Mouse (Mus musculus) myocyte (in vitro differentiated cells): Measurements from ENCODE around the gene Arxes2. TPM values are rescaled to one million over a fixed set of nuclear protein-coding genes. Genes with fewer than 3 reads are reported as not detected.

Experiments used
- H3K27me3 ChIP-seq: one replicate; pipeline ENCODE4 v1.6.1; 2011; ENCODE audit not compliant: control insufficient read depth, insufficient read depth, insufficient read length
- H3K36me3 ChIP-seq: one replicate; pipeline ENCODE4 v1.6.1; 2011; ENCODE audit not compliant: control insufficient read depth, insufficient read depth
- H3K4me2 ChIP-seq: one replicate; pipeline ENCODE4 v1.6.1; 2011; ENCODE audit warnings: low read depth, control low read depth
- H3K4me3 ChIP-seq: one replicate; pipeline ENCODE4 v1.5.1; 2011; ENCODE audit warnings: mild to moderate bottlenecking, control low read depth, moderate library complexity
- H3K79me2 ChIP-seq: one replicate; pipeline ENCODE4 v1.6.1; 2011; ENCODE audit not compliant: control insufficient read depth, insufficient read depth
- H3ac ChIP-seq: one replicate; pipeline ENCODE4 v1.6.1; 2011; ENCODE audit not compliant: control insufficient read depth, insufficient read length
- CEBPB ChIP-seq: IDR thresholded peaks from 2 replicates; pipeline ENCODE4 v1.6.1; 2011; ENCODE audit warnings: mild to moderate bottlenecking, moderate library complexity; ENCODE audit not compliant: poor library complexity, insufficient read depth, severe bottlenecking
- E2F4 ChIP-seq: IDR thresholded peaks from one replicate; pipeline ENCODE4 v1.6.1; 2011; ENCODE audit warnings: mild to moderate bottlenecking, control low read depth, moderate library complexity; ENCODE audit not compliant: insufficient read depth
- MAX ChIP-seq: IDR thresholded peaks from one replicate; pipeline ENCODE4 v1.6.1; 2011; ENCODE audit warnings: low read depth, mild to moderate bottlenecking, control low read depth
- MYOD1 ChIP-seq, 3 experiments: IDR thresholded peaks; one replicate each; pipeline ENCODE4 v1.6.1; 2011; ENCODE audit warnings: control low read depth in 2 of 3, low read depth in 2 of 3, mild to moderate bottlenecking in 2 of 3, moderate library complexity in 1 of 3; ENCODE audit not compliant: insufficient read length in 2 of 3, control insufficient read depth in 1 of 3
- MYOG ChIP-seq, 3 experiments: IDR thresholded peaks; one replicate each; pipeline ENCODE4 v1.6.1; 2011; ENCODE audit warnings: control low read depth in 2 of 3, low read depth in 2 of 3, mild to moderate bottlenecking in 2 of 3; ENCODE audit not compliant: insufficient read length in 2 of 3, control insufficient read depth in 1 of 3, insufficient read depth in 1 of 3
- POLR2A ChIP-seq: IDR thresholded peaks from one replicate; pipeline ENCODE4 v1.6.1; 2011; ENCODE audit warnings: low read depth, mild to moderate bottlenecking, control low read depth, moderate library complexity; ENCODE audit not compliant: insufficient read length
- POLR2AphosphoS2 ChIP-seq: IDR thresholded peaks from one replicate; pipeline ENCODE4 v1.6.1; 2011; ENCODE audit warnings: low read depth, control low read depth; ENCODE audit not compliant: insufficient read length
- REST ChIP-seq: IDR thresholded peaks from one replicate; pipeline ENCODE4 v1.6.1; 2011; ENCODE audit warnings: mild to moderate bottlenecking, control low read depth, moderate library complexity; ENCODE audit not compliant: insufficient read depth, insufficient read length
- SRF ChIP-seq: IDR thresholded peaks from one replicate; pipeline ENCODE4 v1.6.1; 2011; ENCODE audit warnings: low read depth; ENCODE audit not compliant: control insufficient read depth, insufficient read length
- TCF12 ChIP-seq: IDR thresholded peaks from one replicate; pipeline ENCODE4 v1.6.1; 2011; ENCODE audit warnings: mild to moderate bottlenecking, control low read depth; ENCODE audit not compliant: poor library complexity, insufficient read depth, severe bottlenecking
- TCF3 ChIP-seq: IDR thresholded peaks from one replicate; pipeline ENCODE4 v1.6.1; 2011; ENCODE audit warnings: low read depth, control low read depth; ENCODE audit not compliant: insufficient read length
- USF1 ChIP-seq: IDR thresholded peaks from one replicate; pipeline ENCODE4 v1.6.1; 2011; ENCODE audit warnings: low read depth, mild to moderate bottlenecking, control low read depth, moderate library complexity
- polyA plus RNA-seq: library from polyadenylated mRNA; unstranded; fragments of >200 nt; fragmentation: generic; extraction: Trizol; gene quantifications from one replicate; pipeline ENCODE4 v1.2.1, GENCODE M21; 2012; ENCODE audit warnings: missing spikeins

The Arxes2 gene
- polyA plus RNA-seq, 1 experiment: 0.29 TPM

DNA sequence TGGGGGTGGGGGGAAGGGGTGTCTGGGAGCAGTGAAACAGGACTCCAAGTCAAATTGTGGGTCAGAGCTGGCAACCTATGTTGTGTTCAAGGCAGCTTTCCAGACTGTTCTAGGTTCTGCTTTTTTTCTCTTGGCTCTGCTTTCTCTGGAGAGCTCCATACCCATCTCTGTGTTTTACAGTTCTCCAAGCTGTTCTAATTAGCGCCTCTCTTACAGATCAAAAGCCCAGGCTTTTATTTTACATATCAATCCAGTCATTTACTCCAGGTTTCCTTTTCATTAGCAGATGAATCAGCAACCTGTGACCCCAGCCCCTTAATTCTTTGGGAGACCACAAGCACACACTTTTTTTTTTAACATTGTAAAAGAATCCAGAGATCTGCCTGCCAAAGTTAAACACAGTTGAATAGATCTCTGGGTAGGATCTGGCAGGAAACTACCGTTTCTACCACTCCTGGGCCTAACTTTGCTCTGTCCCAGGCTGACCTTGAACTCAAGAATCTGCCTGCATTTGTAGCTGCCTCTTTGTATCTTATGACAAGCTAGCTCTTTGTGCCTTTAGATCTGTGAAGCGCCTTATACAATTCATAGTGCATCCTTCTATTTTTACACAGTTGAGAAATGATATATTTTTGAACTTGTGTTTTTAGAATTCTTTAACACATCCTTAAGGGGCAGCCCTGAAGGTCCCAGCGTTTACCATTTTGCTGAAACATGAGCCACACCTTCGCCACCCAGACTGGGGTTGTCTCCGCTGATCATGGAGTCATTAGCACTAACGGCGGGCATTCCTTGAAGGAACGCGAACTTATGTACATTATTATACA, 19.8 kb upstream of the Arxes2 start:
- Histone ChIP-seq H3K36me3 (no peaks in the 10 kb centered on the region), H3K79me2 (no peaks in the 10 kb centered on the region), H3K27me3 (no peaks in the 10 kb centered on the region), H3ac (no peak overlapping the region), H3K4me3 (no peak overlapping the region), H3K4me2 (no peak overlapping the region)
- TF ChIP-seq MYOD1 (IDR thresholded peaks at IDR 0.05; ENCODE audit: control insufficient read depth in 1 of 3, insufficient read length in 2 of 3, low read depth in 2 of 3) (no peak), POLR2A (no peak), POLR2AphosphoS2 (no peak), MYOG (IDR thresholded peaks at IDR 0.05; ENCODE audit: control insufficient read depth in 1 of 3, insufficient read depth in 1 of 3, insufficient read length in 2 of 3, low read depth in 2 of 3) (no peak), MAX (no peak), SRF (no peak), USF1 (no peak), TCF12 (no peak)

DNA sequence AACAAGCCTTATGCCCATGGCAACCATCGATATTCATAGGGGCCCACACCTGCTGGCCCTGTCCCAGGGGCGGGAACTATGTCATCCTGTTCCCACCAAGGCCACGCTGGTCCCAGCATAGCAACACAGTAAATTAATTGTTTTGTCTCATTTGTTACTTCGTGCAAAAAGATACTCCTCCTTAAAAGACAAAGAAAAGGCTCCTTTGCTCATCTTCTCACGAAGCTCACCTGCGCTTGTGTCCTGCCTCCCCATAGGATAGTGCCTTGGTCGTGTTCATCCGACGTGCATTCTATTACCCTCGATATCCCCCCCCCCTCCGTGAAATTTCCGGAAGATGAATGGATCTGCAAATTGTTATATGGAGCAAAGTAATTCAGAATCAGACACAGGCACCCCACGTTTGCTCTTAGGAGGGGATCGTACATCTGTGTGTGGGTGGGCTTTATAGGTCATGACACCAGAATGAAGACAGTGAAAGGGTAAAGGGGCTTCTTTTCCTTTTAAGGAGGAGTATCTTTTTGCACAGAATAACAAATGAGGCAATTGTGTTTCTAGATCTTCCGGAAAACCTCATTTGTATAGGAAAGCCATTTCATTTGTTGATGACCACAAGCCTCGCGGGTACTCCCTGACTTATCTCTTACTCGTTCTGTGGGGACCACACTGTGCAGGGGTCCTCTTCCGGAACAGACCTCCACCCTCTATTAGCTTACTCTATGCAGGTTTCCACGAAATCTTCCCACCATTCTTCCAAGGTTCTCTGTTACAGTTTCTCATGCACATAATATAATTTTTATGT, 19.0 kb upstream of the Arxes2 start:
- no peaks in the 10 kb centered on the region for H3K79me2 ChIP-seq
- H3K4me3 ChIP-seq: no peak overlapping the region
- H3ac ChIP-seq: no peak overlapping the region
- TF ChIP-seq USF1 (no peak), TCF12 (no peak), CEBPB (no peak), POLR2A (no peak), SRF (no peak), E2F4 (no peak), TCF3 (no peak)
- no peak overlapping the region for H3K4me2 ChIP-seq
- H3K27me3 ChIP-seq: no peaks in the 10 kb centered on the region
- no peaks in the 10 kb centered on the region for H3K36me3 ChIP-seq

DNA sequence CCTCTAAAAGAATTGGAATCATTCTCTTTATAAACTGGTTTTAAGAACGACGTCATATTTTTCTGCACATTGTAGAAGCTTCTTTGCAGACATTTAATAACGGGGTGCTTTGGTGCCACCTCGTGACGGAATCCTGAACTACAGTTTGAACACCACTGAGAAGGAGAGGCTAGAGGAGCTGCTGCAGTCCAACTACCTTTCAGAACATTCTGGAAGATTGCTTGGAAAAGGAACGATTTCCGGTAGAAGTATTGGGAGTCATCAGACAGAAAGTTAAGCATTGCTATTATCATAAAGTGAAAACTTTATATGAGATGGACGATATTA, 18.4 kb upstream of the Arxes2 start:
- H3K4me3 ChIP-seq: no peak overlapping the region
- H3K4me2 ChIP-seq: no peak overlapping the region

DNA sequence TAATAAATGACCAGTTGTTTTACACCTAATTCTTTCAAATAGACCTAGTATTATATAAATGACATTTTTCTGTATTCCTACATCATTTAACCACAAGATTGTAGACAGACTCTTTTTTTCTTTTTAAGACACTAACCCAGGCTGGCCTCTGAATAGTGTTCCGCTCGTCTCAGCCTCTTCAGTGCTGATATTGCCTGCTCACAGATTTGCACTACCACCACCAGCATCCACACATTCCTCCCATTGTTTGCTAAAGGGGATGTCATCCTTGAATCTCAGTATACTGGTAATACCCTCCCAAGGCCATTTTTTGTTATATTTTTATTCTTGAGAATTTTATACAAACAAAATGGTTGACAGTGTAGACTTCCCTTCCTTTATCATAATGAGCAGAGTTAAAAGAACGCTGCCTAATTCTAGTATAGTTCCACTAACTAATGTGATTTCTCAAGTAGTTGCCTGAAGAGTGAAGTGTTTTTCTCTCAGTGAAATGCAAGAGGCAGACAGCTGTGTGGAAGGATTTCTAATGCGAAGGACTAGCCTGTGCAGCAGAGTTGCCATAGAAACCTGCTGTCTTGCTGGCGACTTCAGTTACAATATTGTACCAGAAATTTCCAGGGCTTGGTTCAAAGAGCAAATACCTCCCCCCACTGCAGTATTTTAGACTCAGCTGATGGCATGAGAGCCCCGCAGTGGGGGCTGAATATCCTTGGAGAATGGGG, 8.9 kb upstream of the Arxes2 start:
- H3K79me2 ChIP-seq: no peaks in the 10 kb centered on the region
- no peak overlapping the region for H3K4me2 ChIP-seq
- H3K27me3 ChIP-seq: no peaks in the 10 kb centered on the region
- no peak overlapping the region for H3ac ChIP-seq
- TF ChIP-seq TCF3 (no peak), REST (no peak), E2F4 (no peak), SRF (no peak), CEBPB (no peak), USF1 (no peak)
- no peak overlapping the region for H3K4me3 ChIP-seq
- H3K36me3 ChIP-seq: no peaks in the 10 kb centered on the region

More for the DNA sequence above, 18.4 kb upstream of the Arxes2 start:
- Histone ChIP-seq H3ac (no peak overlapping the region), H3K79me2 (no peaks in the 10 kb centered on the region), H3K27me3 (no peaks in the 10 kb centered on the region), H3K36me3 (no peaks in the 10 kb centered on the region)
- TF ChIP-seq USF1 (no peak), POLR2A (no peak), TCF12 (no peak), E2F4 (no peak), MYOD1 (IDR thresholded peaks at IDR 0.05; ENCODE audit: control insufficient read depth in 1 of 3, insufficient read length in 2 of 3, low read depth in 2 of 3) (no peak), POLR2AphosphoS2 (no peak), MYOG (IDR thresholded peaks at IDR 0.05; ENCODE audit: control insufficient read depth in 1 of 3, insufficient read depth in 1 of 3, insufficient read length in 2 of 3, low read depth in 2 of 3) (no peak), SRF (no peak), REST (no peak), CEBPB (no peak), MAX (no peak), TCF3 (no peak)
